Mouse (Mus musculus) testis, adult 2 months (tissue): ENCODE measurements at regions not wholly inside any gene's neighbourhood (a gene's known extent, or its start where the extent isn't known, plus 50 kb on each side); places are given as distances from the start of the nearest gene placed in this dataset.

ENCODE experiments used
- H3K27ac ChIP-seq: fragments of 200-500 bp; 2 replicates; pipeline ENCODE4 v1.5.1; 2012; ENCODE audit warnings: low read depth, low read length; ENCODE audit not compliant: control insufficient read depth, insufficient read depth
- H3K27me3 ChIP-seq: fragments of 200-500 bp; 2 replicates; pipeline ENCODE4 v1.6.1; 2012; ENCODE audit warnings: mild to moderate bottlenecking, low read length, moderate library complexity; ENCODE audit not compliant: control insufficient read depth, insufficient read depth
- H3K36me3 ChIP-seq: fragments of 200-500 bp; 2 replicates; pipeline ENCODE4 v1.6.1; 2012; ENCODE audit warnings: mild to moderate bottlenecking, low read length; ENCODE audit not compliant: control insufficient read depth, insufficient read depth
- H3K4me1 ChIP-seq: fragments of 200-500 bp; 2 replicates; pipeline ENCODE4 v1.6.1; 2012; ENCODE audit warnings: low read length; ENCODE audit not compliant: control insufficient read depth, insufficient read depth
- H3K4me3 ChIP-seq: fragments of 200-500 bp; 2 replicates; pipeline ENCODE4 v1.5.1; 2012; ENCODE audit warnings: low read depth, mild to moderate bottlenecking, low read length, moderate library complexity, mixed read lengths; ENCODE audit not compliant: control insufficient read depth
- CTCF ChIP-seq: fragments of 200-500 bp; IDR thresholded peaks from 2 replicates; pipeline ENCODE4 v1.5.1; 2012; ENCODE audit warnings: low read depth, mild to moderate bottlenecking, inconsistent platforms, low read length, moderate library complexity; ENCODE audit not compliant: control insufficient read depth, insufficient read depth, insufficient replicate concordance
- POLR2A ChIP-seq: fragments of 200-500 bp; IDR thresholded peaks from 2 replicates; pipeline ENCODE4 v1.6.1; 2012; ENCODE audit warnings: low read depth, mild to moderate bottlenecking, inconsistent platforms, low read length, moderate library complexity; ENCODE audit not compliant: control insufficient read depth

GRCm38 (mm10) chr15:52178668-52179067 is 1706.0 kb upstream of the Gm7489 start:
- H3K36me3 ChIP-seq, result no peaks in the 10 kb centered on the region
- H3K4me1 ChIP-seq, result no peaks in the 10 kb centered on the region
- TF ChIP-seq CTCF (no peak), POLR2A (no peak)
- no peak overlapping the region for H3K4me3 ChIP-seq
- H3K27ac ChIP-seq, result no peak overlapping the region
- no peaks in the 10 kb centered on the region for H3K27me3 ChIP-seq

- TF ChIP-seq CTCF, result no peak
- TF ChIP-seq POLR2A, result no peak
- Histone ChIP-seq H3K4me1 (no peaks in the 10 kb centered on the region), H3K27ac (no peak overlapping the region), H3K36me3 (no peaks in the 10 kb centered on the region), H3K4me3 (no peak overlapping the region), H3K27me3 (no peaks in the 10 kb centered on the region)
These were observed 1705.3 kb upstream of the Gm7489 start for GRCm38 (mm10) chr15:52179379-52179778.

GRCm38 (mm10) chr15:52191176-52191575 is 1693.5 kb upstream of the Gm7489 start:
- Histone ChIP-seq H3K4me3 (no peak overlapping the region), H3K27ac (no peak overlapping the region), H3K27me3 (no peaks in the 10 kb centered on the region), H3K36me3 (no peaks in the 10 kb centered on the region), H3K4me1 (no peaks in the 10 kb centered on the region)
- TF ChIP-seq POLR2A (no peak), CTCF (no peak)

- Histone ChIP-seq H3K36me3 (no peaks in the 10 kb centered on the region), H3K27me3 (no peaks in the 10 kb centered on the region), H3K4me3 (no peak overlapping the region; the same call in 1 of the 2 replicates), H3K27ac (no peak overlapping the region), H3K4me1 (no peaks in the 10 kb centered on the region)
- no peak for TF ChIP-seq POLR2A
- no peak for TF ChIP-seq CTCF
These were observed 1677.4 kb upstream of the Gm7489 start for GRCm38 (mm10) chr15:52207271-52207670.

GRCm38 (mm10) chr15:52232442-52232841 is 1652.3 kb upstream of the Gm7489 start:
- no peaks in the 10 kb centered on the region for H3K4me1 ChIP-seq
- TF ChIP-seq CTCF, result no peak
- TF ChIP-seq POLR2A, result no peak
- no peak overlapping the region for H3K4me3 ChIP-seq
- H3K27ac ChIP-seq, result no peak overlapping the region
- H3K27me3 ChIP-seq, result no peaks in the 10 kb centered on the region
- no peaks in the 10 kb centered on the region for H3K36me3 ChIP-seq

- H3K27ac ChIP-seq, result no peak overlapping the region
- H3K27me3 ChIP-seq, result no peaks in the 10 kb centered on the region
- H3K36me3 ChIP-seq, result no peaks in the 10 kb centered on the region
- TF ChIP-seq POLR2A (no peak), CTCF (no peak)
- no peak overlapping the region for H3K4me3 ChIP-seq
- no peaks in the 10 kb centered on the region for H3K4me1 ChIP-seq
These were observed 1648.5 kb upstream of the Gm7489 start for GRCm38 (mm10) chr15:52236220-52236619.

GRCm38 (mm10) chr15:52242890-52243289 is 1641.8 kb upstream of the Gm7489 start:
- Histone ChIP-seq H3K4me3 (no peak overlapping the region), H3K36me3 (no peaks in the 10 kb centered on the region), H3K27ac (no peak overlapping the region), H3K4me1 (no peaks in the 10 kb centered on the region), H3K27me3 (no peaks in the 10 kb centered on the region)
- TF ChIP-seq POLR2A (no peak), CTCF (no peak)
